Mouse (Mus musculus) heart, postnatal 14 days (tissue): ENCODE measurements at regions not wholly inside any gene's neighbourhood (a gene's known extent, or its start where the extent isn't known, plus 50 kb on each side); places are given as distances from the start of the nearest gene placed in this dataset.
A peak's percentile ranks its signal among the peaks of the same experiment; 100 is the strongest.

Experiments
- DNase-seq, 2 experiments: peaks; one replicate each; pipeline ENCODE4 v3.0.0; 2021 to 2022
- intact Hi-C: fragments of 180-260 bp; cut with DNase I; formaldehyde crosslinking; loops from one replicate; pipeline ENCODE4 v1.15.1; 2025

DNA sequence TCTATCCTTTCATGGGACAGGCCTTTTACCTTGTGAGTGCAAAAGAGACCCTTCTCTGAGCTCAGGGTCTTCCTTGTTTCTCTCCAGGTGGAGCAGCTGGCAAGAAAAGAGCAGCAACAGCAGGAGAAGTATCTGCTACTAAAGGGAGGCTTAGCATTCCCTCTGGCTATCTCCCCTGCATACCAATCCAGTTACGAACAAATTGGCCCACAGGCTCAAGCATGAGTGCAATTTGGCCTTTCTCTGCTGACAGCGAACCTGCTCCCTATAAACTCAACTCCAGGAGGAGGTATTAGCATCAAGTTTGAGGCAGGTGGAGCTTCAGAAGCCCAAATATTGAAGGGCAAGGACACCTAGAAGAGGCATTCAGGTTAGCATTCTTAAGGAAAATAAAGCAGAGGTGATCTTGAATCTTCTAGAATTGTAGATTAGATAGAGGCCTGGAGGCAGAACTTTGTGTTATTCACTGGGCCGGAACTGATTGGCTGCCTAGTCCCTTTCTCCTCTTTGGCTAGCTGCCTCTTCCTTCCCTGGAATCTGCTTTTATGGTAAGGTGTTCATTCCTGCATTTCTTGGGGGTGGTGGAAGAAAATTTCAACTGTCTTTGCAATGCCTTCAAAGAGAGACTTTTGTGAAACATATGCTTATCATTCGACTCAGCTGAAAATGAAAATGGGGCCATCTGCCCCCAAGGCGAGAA, 312.0 kb upstream of the Gm15217 start:
- peak; percentile 41 to 69 for DNase-seq
- intact Hi-C loops, result no loop called here

DNA sequence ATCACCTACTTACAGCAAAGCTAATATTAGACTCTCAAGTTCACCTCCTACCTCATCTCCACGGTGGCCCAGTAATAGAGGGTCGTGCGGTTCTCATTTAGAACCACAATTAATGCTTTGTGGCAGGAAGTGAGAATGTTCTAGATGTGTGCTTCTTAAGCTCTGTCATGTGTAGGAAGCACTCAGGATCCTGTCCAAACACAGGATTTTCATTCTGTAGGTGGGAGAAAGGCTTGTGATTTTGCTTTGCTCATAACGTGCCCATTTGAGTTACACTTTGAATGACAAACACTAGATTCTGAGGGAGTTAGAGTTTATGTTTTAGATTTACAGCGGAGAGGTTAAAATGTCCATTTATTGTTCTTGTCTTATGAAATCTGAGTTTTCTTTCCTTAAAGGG, 308.0 kb upstream of the Gm15217 start:
- DNase-seq, result no peak
- intact Hi-C loops, result loop anchor here (10.0 kb wide), 1 partner anchor 314 kb away; no protein-coding TSS in a partner anchor

GRCm38 (mm10) chr14:46076738-46077137, 302.5 kb upstream of the Gm15217 start:
- peak in 1 of 2 experiments; percentile 11 for DNase-seq
- intact Hi-C loops, result loop anchor here (10.0 kb wide), 1 partner anchor 308 kb away; no protein-coding TSS in a partner anchor

DNA sequence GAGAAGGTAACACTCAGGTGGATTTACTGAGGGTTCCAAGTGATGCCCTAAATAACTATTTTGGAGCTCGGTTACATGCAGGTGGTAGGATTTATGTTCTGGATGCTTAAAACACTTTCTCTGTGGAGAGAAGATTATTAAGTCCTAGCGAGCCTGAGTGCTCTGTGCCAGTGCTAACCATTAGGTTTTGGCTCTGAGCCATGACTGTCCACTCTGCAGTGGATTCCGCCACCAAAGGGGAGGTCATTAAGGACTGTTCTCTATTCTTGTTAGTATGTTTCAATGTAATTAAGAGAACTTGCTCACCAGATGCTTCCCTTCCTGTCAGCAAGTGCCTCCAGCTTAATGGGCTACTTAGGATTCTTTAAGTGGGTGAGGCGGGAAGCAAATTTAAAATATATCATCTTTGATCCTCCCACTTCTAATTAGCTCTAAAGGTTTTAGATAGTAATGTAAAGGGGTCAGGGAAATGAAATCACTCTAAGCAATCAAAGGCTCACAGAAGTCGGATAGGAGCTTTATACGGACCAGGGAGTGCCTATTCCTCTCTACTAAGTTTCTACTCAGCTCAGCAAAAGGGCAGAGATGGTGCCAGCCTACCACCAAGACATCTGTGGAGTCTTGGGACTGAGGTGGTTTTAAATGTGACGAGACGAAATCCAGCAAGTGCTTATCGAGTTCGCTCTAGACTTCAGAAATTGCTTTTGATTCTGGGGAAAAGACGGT, 301.6 kb upstream of the Gm15217 start:
- intact Hi-C loops, result loop anchor here (10.0 kb wide), 1 partner anchor 307 kb away; no protein-coding TSS in a partner anchor
- no peak for DNase-seq

GRCm38 (mm10) chr14:46082646-46083045, 296.6 kb upstream of the Gm15217 start:
- no peak for DNase-seq
- intact Hi-C loops, result no loop called here

DNA sequence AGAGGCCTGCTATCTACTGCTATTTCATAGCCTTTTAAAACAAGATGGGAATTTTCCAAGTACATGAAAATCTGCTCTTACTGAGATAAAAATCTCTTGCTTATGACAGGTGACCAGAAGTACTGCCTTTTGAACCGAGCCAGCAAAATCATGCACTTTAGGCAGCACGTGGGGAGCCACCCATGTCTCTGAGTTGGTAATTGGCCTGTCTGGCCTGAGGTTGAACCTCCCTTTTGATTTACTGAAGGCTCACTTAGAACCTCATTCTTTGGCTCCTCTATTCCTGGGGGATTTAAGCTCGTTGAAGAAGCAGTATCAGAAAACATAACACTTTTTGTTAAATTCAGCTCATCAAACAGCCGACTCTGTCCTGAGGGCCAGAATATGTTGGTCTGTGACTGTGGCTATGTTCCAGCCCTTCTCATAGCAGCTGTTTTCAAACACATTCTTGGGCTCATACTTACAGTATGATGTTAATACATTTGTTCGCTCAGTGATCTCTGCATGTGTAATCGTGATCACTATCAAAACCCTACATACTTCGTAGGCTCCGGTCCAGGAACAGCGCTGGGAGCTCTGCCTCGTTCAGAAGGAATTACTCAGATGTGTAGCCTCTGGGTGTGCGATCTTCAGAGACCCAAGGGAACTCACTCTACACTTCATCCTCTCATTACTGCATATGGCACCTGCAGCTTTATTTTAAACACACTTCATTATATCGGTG, 290.1 kb upstream of the Gm15217 start:
- DNase-seq, result peak in 1 of 2 experiments; percentile 5
- intact Hi-C loops, result no loop called here

- no peak for DNase-seq
- intact Hi-C loops, result no loop called here
Measured at GRCm38 (mm10) chr14:46115950-46116349, 263.3 kb upstream of the Gm15217 start.

DNA sequence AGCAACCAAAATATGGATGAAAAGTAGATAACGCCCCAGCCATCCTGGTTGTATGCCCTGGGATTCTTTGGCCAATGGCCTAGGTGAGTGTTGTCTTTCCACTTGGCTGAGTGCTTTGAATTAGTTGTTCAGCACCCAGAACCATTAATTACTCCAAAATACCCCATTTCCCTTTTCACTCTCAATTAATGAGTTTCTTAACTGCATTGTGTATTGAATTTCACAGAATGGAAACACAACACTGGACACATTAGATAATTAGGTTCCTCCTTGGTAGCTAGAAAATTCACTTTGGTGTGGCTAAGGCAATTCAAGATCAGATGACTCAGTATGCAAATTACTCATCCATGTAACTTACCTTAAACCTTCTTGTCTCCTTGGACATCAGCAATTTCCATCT, 252.7 kb upstream of the Gm15217 start:
- intact Hi-C loops, result no loop called here
- DNase-seq, result no peak

DNA sequence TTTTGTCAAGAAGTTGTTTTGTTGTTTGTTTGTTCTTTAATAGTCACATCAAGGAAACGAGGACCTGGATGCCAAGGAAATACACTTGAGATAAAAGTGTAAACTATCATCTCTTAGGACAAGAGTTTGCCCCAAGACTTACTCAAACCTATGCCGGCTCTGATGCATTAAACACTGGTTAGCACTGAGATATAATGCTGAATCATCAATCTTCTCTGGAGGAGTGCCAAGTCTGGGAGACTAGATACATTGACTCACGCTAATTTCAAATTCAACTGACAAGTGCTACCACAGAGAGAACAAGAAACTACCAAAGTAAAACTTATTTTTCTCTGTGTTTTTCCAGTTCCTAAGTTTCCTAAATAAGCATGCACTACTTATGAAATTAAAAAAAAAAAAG, 249.5 kb upstream of the Gm15217 start:
- intact Hi-C loops, result no loop called here
- DNase-seq, result no peak

- DNase-seq, result peak in 1 of 2 experiments; percentile 9
- intact Hi-C loops, result loop anchor here (10.0 kb wide), 1 partner anchor 241 kb away; no protein-coding TSS in a partner anchor
Measured at GRCm38 (mm10) chr14:46144175-46144574, 235.0 kb upstream of the Gm15217 start.

DNA sequence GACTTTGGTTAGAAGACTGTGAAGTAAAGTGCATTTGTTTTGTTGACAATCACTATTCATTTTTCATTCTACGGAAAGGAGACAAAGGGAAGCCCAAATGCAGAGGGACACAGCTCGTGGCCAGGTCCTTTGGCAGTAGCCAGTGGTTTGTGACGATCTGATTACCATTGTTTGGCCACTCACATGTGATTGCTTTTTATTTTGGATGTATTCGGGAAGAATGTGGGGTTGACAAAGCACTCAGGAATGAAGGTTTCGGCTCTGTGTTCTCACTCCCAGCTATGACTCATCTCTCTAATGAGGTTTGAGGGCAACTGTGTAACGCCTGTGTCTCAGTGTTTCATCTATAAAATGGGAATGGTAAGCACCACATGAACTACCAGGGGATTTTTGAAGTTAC, 234.5 kb upstream of the Gm15217 start:
- peak in 1 of 2 experiments; percentile 9 for DNase-seq
- intact Hi-C loops, result loop anchor here (10.0 kb wide), 1 partner anchor 240 kb away; no protein-coding TSS in a partner anchor

GRCm38 (mm10) chr14:46145584-46145983, 233.6 kb upstream of the Gm15217 start:
- intact Hi-C loops, result loop anchor here (10.0 kb wide), 1 partner anchor 239 kb away; no protein-coding TSS in a partner anchor
- no peak for DNase-seq

DNA sequence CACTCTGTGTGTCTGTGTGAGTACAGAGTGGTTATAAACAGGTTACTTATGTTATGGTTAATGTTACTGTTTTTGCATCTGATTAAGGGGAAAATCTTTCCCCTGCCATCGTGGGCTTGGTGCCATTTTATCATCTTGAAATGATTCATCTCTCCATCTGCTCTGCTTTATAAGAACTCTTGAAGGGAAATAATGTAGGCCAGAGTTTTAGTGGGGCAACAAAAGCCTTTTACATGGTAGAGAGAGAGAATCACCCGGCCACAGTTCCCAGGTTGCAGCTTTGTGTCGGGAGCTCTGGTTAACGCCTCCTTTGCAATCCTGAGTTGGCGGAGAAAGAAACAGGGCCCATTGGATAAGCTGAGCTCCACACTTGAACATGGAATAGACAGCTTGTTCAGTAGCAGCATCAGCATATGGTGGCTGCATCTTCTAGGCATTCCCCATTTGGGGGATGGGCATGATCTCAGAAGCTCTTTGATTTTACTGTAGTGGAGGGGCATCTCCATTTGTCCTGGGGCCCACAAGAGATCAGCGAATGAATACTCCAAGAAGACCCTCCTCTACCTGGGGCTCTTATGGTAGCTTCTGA, 230.0 kb upstream of the Gm15217 start:
- intact Hi-C loops, result loop anchor here (10.0 kb wide), 1 partner anchor 236 kb away; no protein-coding TSS in a partner anchor
- no peak for DNase-seq

- DNase-seq, result no peak
- intact Hi-C loops, result no loop called here
Measured at GRCm38 (mm10) chr14:46158741-46159140, 220.5 kb upstream of the Gm15217 start.

- intact Hi-C loops, result no loop called here
- no peak for DNase-seq
Measured at GRCm38 (mm10) chr14:46172181-46172874, 206.9 kb upstream of the Gm15217 start.

DNA sequence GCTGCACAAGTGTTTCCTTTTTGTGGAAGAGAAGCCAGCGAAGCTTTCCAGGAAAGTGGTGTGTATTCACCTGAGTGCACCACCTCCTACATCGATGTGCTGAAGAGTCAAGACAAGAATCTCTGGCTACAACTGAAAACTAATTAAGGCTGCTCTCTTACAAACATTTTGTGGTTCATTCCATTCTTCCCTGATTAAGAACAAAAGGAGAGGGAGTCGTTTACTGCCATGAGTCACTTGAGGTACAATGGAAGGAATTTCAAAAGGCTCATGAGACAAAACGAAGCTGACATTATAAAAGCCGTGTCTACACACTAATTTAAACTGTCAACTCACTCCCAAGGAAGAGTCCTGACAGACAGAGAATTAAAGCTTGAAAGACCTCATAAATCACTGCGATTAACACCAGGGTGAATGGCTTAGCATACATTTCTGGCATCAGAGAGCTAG, 206.3 kb upstream of the Gm15217 start:
- intact Hi-C loops, result no loop called here

GRCm38 (mm10) chr14:46174386-46174785, 204.8 kb upstream of the Gm15217 start:
- DNase-seq, result no peak
- intact Hi-C loops, result no loop called here

More for the DNA sequence above, 206.3 kb upstream of the Gm15217 start:
- DNase-seq, result no peak

DNA sequence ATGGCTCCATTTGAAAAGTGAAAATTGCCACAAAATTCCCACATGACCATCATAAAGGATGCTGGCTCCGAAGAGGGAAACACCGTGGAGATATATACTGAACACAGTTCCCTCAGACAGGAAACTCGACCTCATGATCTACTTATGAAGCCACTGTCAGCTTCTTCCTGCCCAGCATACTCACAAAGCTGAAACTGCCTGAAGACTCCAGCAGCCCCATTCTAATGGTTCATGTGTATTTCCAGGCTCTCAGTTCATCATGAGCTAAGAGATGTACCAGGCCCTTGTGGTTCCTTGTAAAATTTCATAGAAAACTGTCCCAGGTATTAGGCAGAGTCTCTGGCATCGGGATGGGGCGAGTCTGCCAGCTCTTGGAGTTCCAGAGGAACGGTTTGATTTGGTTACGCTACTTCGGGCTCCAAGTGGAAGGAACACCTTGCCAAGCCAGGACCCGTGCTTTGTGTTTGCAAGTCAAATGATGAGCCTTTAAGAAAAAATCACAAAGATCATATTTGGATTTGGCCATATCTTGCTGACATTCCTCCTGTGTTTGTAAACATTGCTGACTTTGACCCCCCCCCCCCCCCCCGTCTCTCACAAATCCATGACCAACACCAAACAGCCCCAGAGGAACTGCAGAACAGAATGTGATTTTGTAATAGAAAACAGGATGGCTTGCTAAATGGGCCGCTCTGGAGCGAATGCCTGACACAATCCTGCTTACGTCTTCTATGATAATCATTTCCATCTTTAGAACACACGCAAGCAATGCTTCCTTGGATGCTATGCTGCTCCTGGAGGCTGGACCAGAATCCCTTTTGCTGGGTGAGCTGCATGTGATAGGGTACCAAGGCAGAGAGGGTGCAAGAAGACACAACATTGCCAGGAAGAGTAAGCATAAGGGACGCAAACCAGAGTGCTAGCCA, 203.7 kb upstream of the Gm15217 start:
- intact Hi-C loops, result no loop called here
- DNase-seq, result no peak

DNA sequence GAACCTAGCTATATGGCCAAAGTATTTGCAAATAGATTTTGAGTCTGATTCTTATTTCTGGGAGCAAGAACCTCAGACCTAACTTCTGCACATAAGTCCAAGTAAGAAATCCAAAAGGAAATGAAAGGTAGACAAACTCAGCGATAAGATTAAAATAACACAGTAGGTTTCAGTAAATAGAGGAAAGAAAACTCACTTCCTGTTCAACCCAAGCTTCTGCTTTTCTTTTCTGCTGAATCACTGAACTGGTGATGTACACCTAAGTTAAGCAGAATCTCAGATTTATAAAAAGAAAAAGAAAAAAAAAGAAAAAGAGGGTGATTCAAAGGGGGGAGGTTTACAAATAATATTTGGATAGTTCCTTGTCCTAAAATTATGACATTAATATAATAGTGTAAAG, 200.2 kb upstream of the Gm15217 start:
- intact Hi-C loops, result no loop called here
- DNase-seq, result no peak
